Mouse (Mus musculus) forelimb bud, embryonic 11.5 days (tissue): Measurements from ENCODE around the gene Gm5737.

Experiments
- DNase-seq: peaks from one replicate; pipeline ENCODE4 v3.0.0-alpha.2; 2012; ENCODE audit warnings: low read depth, low spot score

Gene Gm5737

GRCm38 (mm10) chr7:120875540-120876388 is 63.6 kb downstream of the Gm5737 start:
- DNase-seq, result no peak

- no peak for DNase-seq
These were observed 66.1 kb downstream of the Gm5737 start for GRCm38 (mm10) chr7:120878271-120878670.

GRCm38 (mm10) chr7:120879972-120880371 is 67.8 kb downstream of the Gm5737 start:
- no peak for DNase-seq

- DNase-seq, result no peak
These were observed 68.6 kb downstream of the Gm5737 start for GRCm38 (mm10) chr7:120880770-120881169.
